Mouse (Mus musculus) kidney, embryonic 14.5 days (tissue): ENCODE measurements at regions not wholly inside any gene's neighbourhood (a gene's known extent, or its start where the extent isn't known, plus 50 kb on each side); places are given as distances from the start of the nearest gene placed in this dataset.

Source experiments
- ATAC-seq: fragments of 200-750 bp; cut with Nextera tagmentation; 2 replicates; pipeline ENCODE4 v1.8.0; 2017; ENCODE audit warnings: moderate number of reproducible peaks, mild to moderate bottlenecking, moderate TSS enrichment, moderate library complexity; ENCODE audit not compliant: low FRiP score, low TSS enrichment
- H3K27ac ChIP-seq: fragments of 300-500 bp; sonication (generic); 2 replicates; pipeline ENCODE4 v1.5.1; 2014; ENCODE audit warnings: low read depth, mild to moderate bottlenecking, low read length, moderate library complexity, mixed read lengths
- H3K27me3 ChIP-seq: fragments of 300-500 bp; sonication (generic); 2 replicates; pipeline ENCODE4 v1.6.1; 2014; ENCODE audit warnings: mild to moderate bottlenecking, low read length; ENCODE audit not compliant: control insufficient read depth, insufficient read depth
- H3K36me3 ChIP-seq: fragments of 300-500 bp; sonication (generic); 2 replicates; pipeline ENCODE4 v1.6.1; 2014; ENCODE audit warnings: low read length, mixed read lengths; ENCODE audit not compliant: control insufficient read depth, insufficient read depth
- H3K4me1 ChIP-seq: fragments of 300-500 bp; sonication (generic); 2 replicates; pipeline ENCODE4 v1.6.1; 2014; ENCODE audit warnings: low read length, mixed read lengths; ENCODE audit not compliant: control insufficient read depth, insufficient read depth
- H3K4me2 ChIP-seq: fragments of 300-500 bp; sonication (generic); replicated peaks from 2 replicates; pipeline ENCODE4 v1.6.1; 2014; ENCODE audit warnings: low read depth, mild to moderate bottlenecking, low read length
- H3K4me3 ChIP-seq: fragments of 300-500 bp; sonication (generic); 2 replicates; pipeline ENCODE4 v1.5.1; 2014; ENCODE audit warnings: mild to moderate bottlenecking, low read length
- H3K9ac ChIP-seq: fragments of 300-500 bp; sonication (generic); 2 replicates; pipeline ENCODE4 v1.6.1; 2014; ENCODE audit warnings: low read depth, mild to moderate bottlenecking, low read length, moderate library complexity
- H3K9me3 ChIP-seq: fragments of 300-500 bp; sonication (generic); 2 replicates; pipeline ENCODE4 v1.6.1; 2016; ENCODE audit warnings: low read length; ENCODE audit not compliant: control insufficient read depth
- WGBS: fragments of 180-500 bp; shearing (Covaris S2); extraction: QIAGEN DNeasy Blood & Tissue Kit; methylation state at CpG from one replicate; pipeline ENCODE4 v1.1.7; 2014; 5-methylcytosine and 5-hydroxymethylcytosine counted together

- 76% methylated on average over 4 of the region's 4 CpGs for WGBS
- no peak for ATAC-seq
- no peaks in the 10 kb centered on the region for H3K4me1 ChIP-seq
- no peaks in the 10 kb centered on the region for H3K27me3 ChIP-seq
- no peak overlapping the region for H3K4me3 ChIP-seq
- no peak overlapping the region for H3K27ac ChIP-seq
- H3K9ac ChIP-seq = no peak overlapping the region
- H3K36me3 ChIP-seq = no peaks in the 10 kb centered on the region
- no peak overlapping the region for H3K4me2 ChIP-seq
- H3K9me3 ChIP-seq = no peaks in the 10 kb centered on the region
Measured at GRCm38 (mm10) chrX:12851684-12852083, 89.8 kb upstream of the Med14 start.

GRCm38 (mm10) chrX:12844431-12844830 lies 82.6 kb upstream of the Med14 start:
- Histone ChIP-seq H3K9ac (no peak overlapping the region), H3K4me1 (no peaks in the 10 kb centered on the region), H3K9me3 (no peaks in the 10 kb centered on the region), H3K27ac (no peak overlapping the region), H3K27me3 (no peaks in the 10 kb centered on the region), H3K36me3 (no peaks in the 10 kb centered on the region), H3K4me3 (no peak overlapping the region), H3K4me2 (no peak overlapping the region)
- WGBS = 32% methylated on average over 1 of the region's 1 CpGs
- ATAC-seq = no peak

- Histone ChIP-seq H3K4me1 (no peaks in the 10 kb centered on the region), H3K27ac (no peak overlapping the region), H3K4me3 (no peak overlapping the region), H3K36me3 (no peaks in the 10 kb centered on the region), H3K4me2 (peak overlapping the region; percentile 46; the same call in 1 of the 2 replicates), H3K9ac (no peak overlapping the region), H3K9me3 (no peaks in the 10 kb centered on the region), H3K27me3 (no peaks in the 10 kb centered on the region)
- 71% methylated on average over 3 of the region's 3 CpGs for WGBS
- no peak for ATAC-seq
Measured at GRCm38 (mm10) chrX:12841021-12841325, 79.1 kb upstream of the Med14 start.

- ATAC-seq = peak; percentile 81; the same call in 1 of the 2 replicates
- H3K27ac ChIP-seq = peak overlapping the region; percentile 62
- WGBS = 20% methylated on average over 25 of the region's 25 CpGs
Measured at GRCm38 (mm10) chrX:12840160-12841020, 78.5 kb upstream of the Med14 start.

GRCm38 (mm10) chrX:12839406-12840159 lies 77.7 kb upstream of the Med14 start:
- Histone ChIP-seq H3K4me1 (no peaks in the 10 kb centered on the region), H3K27me3 (no peaks in the 10 kb centered on the region), H3K9ac (no peak overlapping the region), H3K36me3 (no peaks in the 10 kb centered on the region), H3K4me3 (peak overlapping the region; percentile 30), H3K9me3 (no peaks in the 10 kb centered on the region), H3K4me2 (peak overlapping the region; percentile 46), H3K27ac (peak overlapping the region; percentile 62; the same call in 1 of the 2 replicates)
- ATAC-seq = peak; percentile 84
- WGBS = 24% methylated on average over 11 of the region's 11 CpGs

More at GRCm38 (mm10) chrX:12840160-12841020, 78.5 kb upstream of the Med14 start:
- Histone ChIP-seq H3K4me3 (peak overlapping the region; percentile 30), H3K9ac (peak overlapping the region; percentile 42; the same call in 1 of the 2 replicates), H3K4me2 (peak overlapping the region; percentile 46), H3K36me3 (no peaks in the 10 kb centered on the region), H3K9me3 (no peaks in the 10 kb centered on the region), H3K4me1 (no peaks in the 10 kb centered on the region), H3K27me3 (no peaks in the 10 kb centered on the region)

- Histone ChIP-seq H3K9ac (no peak overlapping the region), H3K4me1 (no peaks in the 10 kb centered on the region), H3K4me3 (no peak overlapping the region), H3K27ac (no peak overlapping the region), H3K4me2 (no peak overlapping the region), H3K36me3 (no peaks in the 10 kb centered on the region), H3K9me3 (no peaks in the 10 kb centered on the region), H3K27me3 (no peaks in the 10 kb centered on the region)
- no peak for ATAC-seq
- 14% methylated on average over 1 of the region's 1 CpGs for WGBS
Measured at GRCm38 (mm10) chrX:12837821-12838220, 75.9 kb upstream of the Med14 start.

- no peak overlapping the region for H3K27ac ChIP-seq
- no peak for ATAC-seq
- no peaks in the 10 kb centered on the region for H3K36me3 ChIP-seq
- H3K4me2 ChIP-seq = no peak overlapping the region
- H3K4me3 ChIP-seq = no peak overlapping the region
- WGBS = 64% methylated on average over 4 of the region's 4 CpGs
- no peaks in the 10 kb centered on the region for H3K27me3 ChIP-seq
- H3K9ac ChIP-seq = no peak overlapping the region
- H3K4me1 ChIP-seq = no peaks in the 10 kb centered on the region
- no peaks in the 10 kb centered on the region for H3K9me3 ChIP-seq
Measured at GRCm38 (mm10) chrX:12834681-12835080, 72.8 kb upstream of the Med14 start.

- H3K4me2 ChIP-seq = no peak overlapping the region
- no peak overlapping the region for H3K9ac ChIP-seq
- no peaks in the 10 kb centered on the region for H3K4me1 ChIP-seq
- H3K27me3 ChIP-seq = no peaks in the 10 kb centered on the region
- H3K4me3 ChIP-seq = no peak overlapping the region
- H3K36me3 ChIP-seq = no peaks in the 10 kb centered on the region
- no peak overlapping the region for H3K27ac ChIP-seq
- 94% methylated on average over 2 of the region's 2 CpGs for WGBS
- no peak for ATAC-seq
- H3K9me3 ChIP-seq = no peaks in the 10 kb centered on the region
Measured at GRCm38 (mm10) chrX:12832709-12833108, 70.8 kb upstream of the Med14 start.

- 86% methylated on average over 3 of the region's 3 CpGs for WGBS
- Histone ChIP-seq H3K4me1 (no peaks in the 10 kb centered on the region), H3K27me3 (no peaks in the 10 kb centered on the region)
Measured at GRCm38 (mm10) chrX:12829165-12829564, 67.3 kb upstream of the Med14 start.

More at GRCm38 (mm10) chrX:12829165-12829564, 67.3 kb upstream of the Med14 start:
- Histone ChIP-seq H3K4me2 (no peak overlapping the region), H3K36me3 (no peaks in the 10 kb centered on the region), H3K27ac (no peak overlapping the region), H3K9me3 (no peaks in the 10 kb centered on the region), H3K9ac (no peak overlapping the region), H3K4me3 (no peak overlapping the region)
- ATAC-seq = no peak
